Mouse (Mus musculus): ENCODE measurements around the gene Nfkbil1.

The Nfkbil1 gene

DNA sequence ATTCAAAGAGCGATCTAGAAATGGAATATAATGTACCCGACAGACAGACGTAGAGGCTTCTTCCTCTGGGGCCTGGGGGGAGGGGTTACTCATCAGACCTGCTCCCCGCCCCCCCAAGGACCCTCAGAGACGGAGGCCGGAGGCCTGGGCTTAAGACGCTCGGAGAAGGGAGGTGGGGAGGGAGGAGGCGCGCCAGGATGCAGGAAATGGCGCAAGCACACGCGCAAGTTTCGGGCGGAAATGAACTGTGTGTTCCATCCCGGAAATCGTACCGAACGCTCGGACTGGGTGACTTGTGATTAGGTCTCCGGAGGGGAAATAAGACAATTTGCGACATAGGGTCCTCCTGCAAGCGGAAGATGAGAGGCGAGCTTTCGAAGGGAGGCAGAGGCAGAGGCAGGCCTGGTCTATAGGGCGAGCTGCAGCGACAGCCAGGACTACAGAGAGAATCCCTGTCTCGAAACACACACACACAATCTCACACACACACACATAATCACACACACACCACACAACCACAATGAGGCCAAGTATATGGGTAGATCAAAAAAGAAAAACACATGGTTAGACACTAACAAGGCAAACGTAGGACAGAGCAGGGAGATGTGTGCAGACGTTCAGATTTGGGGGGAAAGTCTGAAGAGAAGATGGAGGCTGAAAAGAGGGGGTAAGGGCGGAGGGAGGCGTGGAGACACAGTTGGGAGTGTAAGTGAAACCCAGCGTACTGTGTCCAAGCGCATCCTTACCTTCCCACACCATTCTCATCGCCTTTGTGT lies at the start of gene Nfkbil1:
Nfkbil1 (minus strand) TSS at position 179 of the 776 bp plus-strand sequence.
- DNase-seq: peak; percentile 84

- DNase-seq: no peak
These were observed 44.7 kb upstream of the Nfkbil1 start for GRCm38 (mm10) chr17:35280276-35280675.

DNA sequence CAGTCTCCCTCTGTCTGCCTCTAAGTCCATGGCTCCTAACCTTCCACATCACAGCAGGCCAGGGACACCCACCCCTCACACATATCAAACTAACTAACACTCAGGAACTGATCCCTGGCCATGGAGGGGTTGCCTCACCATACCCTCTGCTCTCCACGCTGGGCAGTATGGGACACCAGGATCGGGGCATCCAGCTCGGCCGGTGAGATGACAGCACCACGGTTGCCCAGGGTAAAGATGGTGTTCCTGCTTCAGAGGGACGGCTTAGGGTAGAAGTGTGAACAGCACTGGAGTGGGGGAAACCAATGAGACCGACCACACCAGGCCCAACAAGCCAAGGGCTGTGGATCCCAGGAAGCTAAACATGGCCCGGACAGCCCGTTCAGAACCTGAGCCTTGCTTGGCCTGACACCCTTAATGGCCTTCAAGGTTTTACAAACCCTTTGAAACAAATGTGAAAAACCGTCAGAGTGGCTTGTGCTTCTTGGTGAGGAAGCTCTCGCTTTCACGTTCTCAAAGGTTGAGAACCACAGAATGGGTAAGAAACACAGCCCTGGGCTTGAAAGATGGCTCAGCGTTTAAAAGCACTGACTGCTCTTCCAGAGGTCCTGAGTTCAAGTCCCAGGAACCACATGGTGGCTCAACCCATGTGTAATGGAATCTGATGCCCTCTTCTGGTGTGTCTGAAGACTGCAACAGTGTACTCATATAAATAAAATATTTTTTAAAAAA lies 43.5 kb upstream of the Nfkbil1 start:
- DNase-seq: no peak

- no peak for DNase-seq
These were observed 42.5 kb upstream of the Nfkbil1 start for GRCm38 (mm10) chr17:35278049-35278448.

GRCm38 (mm10) chr17:35276304-35276864 lies 40.8 kb upstream of the Nfkbil1 start:
- DNase-seq: no peak

GRCm38 (mm10) chr17:35274770-35275169 lies 39.2 kb upstream of the Nfkbil1 start:
- peak; percentile 94 for DNase-seq

DNA sequence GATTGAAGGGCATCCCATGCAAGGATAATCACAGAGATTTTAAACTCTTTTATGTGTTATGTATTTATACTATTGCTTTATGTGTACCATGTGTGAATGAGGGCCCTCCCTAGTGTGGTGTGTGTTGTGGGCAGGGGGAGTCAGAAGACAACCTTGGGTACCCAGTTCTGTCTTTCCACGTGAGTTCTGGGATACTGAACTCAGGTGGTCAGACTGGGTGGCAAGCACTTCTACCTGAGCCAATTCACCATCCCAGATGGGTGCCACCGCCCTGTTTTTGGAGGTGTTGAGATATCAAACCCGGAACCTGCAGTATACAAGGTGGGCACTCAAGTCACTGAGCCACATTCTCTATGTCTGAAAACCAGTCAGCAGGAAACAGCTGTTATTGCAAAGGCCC lies 36.7 kb upstream of the Nfkbil1 start:
- no peak for DNase-seq

DNA sequence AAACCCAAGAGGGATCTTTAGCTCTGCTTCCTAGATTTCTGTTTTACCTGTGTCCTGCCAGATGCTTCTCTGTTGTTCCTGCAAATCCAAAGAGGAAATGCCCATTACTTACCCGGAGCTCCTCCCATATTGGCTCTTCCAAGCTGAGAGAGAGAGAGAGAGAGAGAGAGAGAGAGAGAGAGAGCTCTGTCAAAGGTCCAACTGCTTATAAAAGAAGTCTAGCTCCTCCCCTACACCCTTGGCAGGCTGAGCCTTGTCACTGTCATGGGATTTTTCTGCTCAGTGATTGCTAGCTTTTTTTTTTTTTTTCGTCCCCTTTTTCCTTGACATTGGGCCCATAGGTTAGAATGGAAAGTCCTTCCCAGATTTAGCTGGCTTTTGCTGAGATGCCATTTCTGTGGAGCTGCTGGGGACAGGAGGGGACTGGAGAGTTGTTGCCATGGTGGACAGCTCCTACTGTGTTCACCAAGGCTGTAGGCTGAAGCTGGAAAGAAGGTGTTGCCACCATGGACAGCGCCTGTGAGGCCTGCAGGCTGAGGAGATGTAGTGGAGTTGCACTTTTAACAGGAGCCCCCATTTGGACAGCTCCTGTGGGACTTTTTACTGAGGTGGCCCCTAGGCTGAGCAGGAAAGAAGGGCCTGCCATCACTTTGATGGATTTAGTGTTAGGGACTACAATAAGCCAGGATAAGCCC lies 34.2 kb upstream of the Nfkbil1 start:
- no peak for DNase-seq

- no peak for DNase-seq
These were observed 32.0 kb upstream of the Nfkbil1 start for GRCm38 (mm10) chr17:35267399-35268086.

- no peak for DNase-seq
These were observed 27.9 kb upstream of the Nfkbil1 start for GRCm38 (mm10) chr17:35263523-35263883.

DNA sequence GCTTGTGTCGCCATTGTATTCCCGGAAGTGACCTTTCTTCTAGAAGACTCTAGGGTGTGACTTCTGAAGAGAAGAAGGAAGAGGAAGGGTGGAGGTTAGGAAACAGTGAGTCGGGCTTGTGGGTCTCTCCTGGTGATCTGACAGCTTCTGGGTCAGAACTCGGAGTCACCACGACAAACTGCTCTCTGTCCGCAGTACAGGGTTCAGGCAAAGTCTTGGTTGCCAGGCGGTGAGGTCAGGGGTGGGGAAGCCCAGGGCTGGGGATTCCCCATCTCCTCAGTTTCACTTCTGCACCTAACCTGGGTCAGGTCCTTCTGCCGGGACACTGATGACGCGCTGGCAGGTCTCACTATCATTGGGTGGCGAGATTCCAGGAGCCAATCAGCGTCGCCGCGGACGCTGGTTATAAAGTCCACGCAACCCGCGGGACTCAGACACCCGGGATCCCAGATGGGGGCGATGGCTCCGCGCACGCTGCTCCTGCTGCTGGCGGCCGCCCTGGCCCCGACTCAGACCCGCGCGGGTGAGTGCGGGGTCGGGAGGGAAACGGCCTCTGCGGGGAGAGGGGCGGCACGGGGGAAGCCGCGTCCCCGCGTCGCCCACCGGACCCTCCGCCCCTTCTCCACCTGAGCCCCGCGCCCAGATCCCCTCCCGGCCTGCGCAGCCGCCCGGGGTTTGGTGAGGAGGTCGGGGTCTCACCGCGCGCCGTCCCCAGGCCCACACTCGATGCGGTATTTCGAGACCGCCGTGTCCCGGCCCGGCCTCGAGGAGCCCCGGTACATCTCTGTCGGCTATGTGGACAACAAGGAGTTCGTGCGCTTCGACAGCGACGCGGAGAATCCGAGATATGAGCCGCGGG lies 27.3 kb upstream of the Nfkbil1 start, which contains the start of gene H2-D1:
H2-D1 (plus strand) TSS at position 67 of the 859 bp plus-strand sequence.
- DNase-seq: peak; percentile 98

- no peak for DNase-seq
These were observed 26.1 kb upstream of the Nfkbil1 start for GRCm38 (mm10) chr17:35261651-35262050.

GRCm38 (mm10) chr17:35259621-35260020 lies 24.0 kb upstream of the Nfkbil1 start:
- DNase-seq: no peak

- DNase-seq: no peak
These were observed 23.2 kb upstream of the Nfkbil1 start for GRCm38 (mm10) chr17:35258492-35259478.

GRCm38 (mm10) chr17:35257824-35258491 lies 22.4 kb upstream of the Nfkbil1 start:
- peak; percentile 90 for DNase-seq

DNA sequence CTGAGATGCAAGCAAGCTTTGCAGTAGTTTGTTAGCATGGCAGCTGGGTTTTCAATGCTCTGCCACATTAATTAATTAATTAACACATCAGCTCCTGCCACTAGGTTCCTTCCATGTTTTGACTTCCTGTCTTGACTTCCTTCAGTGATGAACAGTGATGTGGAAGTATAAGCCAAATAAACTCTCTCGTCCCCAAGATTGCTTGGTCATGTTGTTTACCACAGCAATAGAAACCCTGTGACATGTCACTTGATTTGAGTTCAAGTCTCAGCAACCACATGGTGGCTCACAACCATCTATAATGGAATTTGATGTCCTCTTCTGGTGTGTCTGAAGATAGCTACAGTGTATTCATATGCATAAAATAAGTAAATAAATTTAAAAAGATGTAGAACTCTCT lies 21.8 kb upstream of the Nfkbil1 start:
- DNase-seq: no peak

GRCm38 (mm10) chr17:35255704-35256103 lies 20.1 kb upstream of the Nfkbil1 start:
- DNase-seq: no peak

GRCm38 (mm10) chr17:35255301-35255700 lies 19.7 kb upstream of the Nfkbil1 start:
- no peak for DNase-seq

- DNase-seq: peak; percentile 52
These were observed 18.9 kb upstream of the Nfkbil1 start for GRCm38 (mm10) chr17:35254241-35255098.
